Mouse (Mus musculus) embryonic fibroblast, embryonic 13.5 days (primary cell): ENCODE results near the gene Tuba1c.

Source experiments
- CTCF ChIP-seq: IDR thresholded peaks from 2 replicates; pipeline ENCODE4 v1.5.1; 2011; ENCODE audit warnings: mild to moderate bottlenecking, control low read depth, low read length, moderate library complexity, borderline replicate concordance; ENCODE audit not compliant: insufficient read depth
- POLR2A ChIP-seq: IDR thresholded peaks from 2 replicates; pipeline ENCODE4 v1.6.1; 2011; ENCODE audit warnings: low read depth, mild to moderate bottlenecking, control low read depth, low read length, moderate library complexity

DNA sequence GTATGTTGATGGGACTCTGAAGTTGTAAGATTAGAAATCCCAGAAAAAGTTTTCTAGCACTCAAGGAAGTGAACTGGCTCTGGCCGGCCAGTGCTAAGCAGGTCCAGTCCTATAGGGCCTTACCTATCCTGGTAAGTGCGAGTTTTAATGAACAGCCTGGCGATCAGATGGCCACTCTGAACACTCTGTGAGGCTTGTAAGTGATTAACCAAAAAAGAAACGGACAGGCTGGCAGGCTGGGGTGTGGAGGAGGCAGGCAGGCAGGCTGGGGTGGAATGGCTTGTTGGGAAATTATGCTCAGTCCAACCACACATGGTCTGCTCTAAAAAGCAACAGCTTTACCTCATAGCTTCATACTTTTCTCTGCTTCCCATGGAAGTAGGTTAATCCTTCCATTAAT, 5.7 kb downstream of the Tuba1c start:
- TF ChIP-seq POLR2A (no peak), CTCF (no peak)
